Mouse (Mus musculus) myocyte (in vitro differentiated cells): ENCODE data around the gene Terb1. TPM values are rescaled to one million over a fixed set of nuclear protein-coding genes. Genes with fewer than 3 reads are reported as not detected.

Experiments
- H3K27me3 ChIP-seq: one replicate; pipeline ENCODE4 v1.6.1; 2011; ENCODE audit not compliant: control insufficient read depth, insufficient read depth, insufficient read length
- H3K36me3 ChIP-seq: one replicate; pipeline ENCODE4 v1.6.1; 2011; ENCODE audit not compliant: control insufficient read depth, insufficient read depth
- H3K4me2 ChIP-seq: one replicate; pipeline ENCODE4 v1.6.1; 2011; ENCODE audit warnings: low read depth, control low read depth
- H3K4me3 ChIP-seq: one replicate; pipeline ENCODE4 v1.5.1; 2011; ENCODE audit warnings: mild to moderate bottlenecking, control low read depth, moderate library complexity
- H3K79me2 ChIP-seq: one replicate; pipeline ENCODE4 v1.6.1; 2011; ENCODE audit not compliant: control insufficient read depth, insufficient read depth
- H3ac ChIP-seq: one replicate; pipeline ENCODE4 v1.6.1; 2011; ENCODE audit not compliant: control insufficient read depth, insufficient read length
- CEBPB ChIP-seq: IDR thresholded peaks from 2 replicates; pipeline ENCODE4 v1.6.1; 2011; ENCODE audit warnings: mild to moderate bottlenecking, moderate library complexity; ENCODE audit not compliant: poor library complexity, insufficient read depth, severe bottlenecking
- E2F4 ChIP-seq: IDR thresholded peaks from one replicate; pipeline ENCODE4 v1.6.1; 2011; ENCODE audit warnings: mild to moderate bottlenecking, control low read depth, moderate library complexity; ENCODE audit not compliant: insufficient read depth
- MAX ChIP-seq: IDR thresholded peaks from one replicate; pipeline ENCODE4 v1.6.1; 2011; ENCODE audit warnings: low read depth, mild to moderate bottlenecking, control low read depth
- MYOD1 ChIP-seq, 3 experiments: IDR thresholded peaks; one replicate each; pipeline ENCODE4 v1.6.1; 2011; ENCODE audit warnings: control low read depth in 2 of 3, low read depth in 2 of 3, mild to moderate bottlenecking in 2 of 3, moderate library complexity in 1 of 3; ENCODE audit not compliant: insufficient read length in 2 of 3, control insufficient read depth in 1 of 3
- MYOG ChIP-seq, 3 experiments: IDR thresholded peaks; one replicate each; pipeline ENCODE4 v1.6.1; 2011; ENCODE audit warnings: control low read depth in 2 of 3, low read depth in 2 of 3, mild to moderate bottlenecking in 2 of 3; ENCODE audit not compliant: insufficient read length in 2 of 3, control insufficient read depth in 1 of 3, insufficient read depth in 1 of 3
- POLR2A ChIP-seq: IDR thresholded peaks from one replicate; pipeline ENCODE4 v1.6.1; 2011; ENCODE audit warnings: low read depth, mild to moderate bottlenecking, control low read depth, moderate library complexity; ENCODE audit not compliant: insufficient read length
- POLR2AphosphoS2 ChIP-seq: IDR thresholded peaks from one replicate; pipeline ENCODE4 v1.6.1; 2011; ENCODE audit warnings: low read depth, control low read depth; ENCODE audit not compliant: insufficient read length
- REST ChIP-seq: IDR thresholded peaks from one replicate; pipeline ENCODE4 v1.6.1; 2011; ENCODE audit warnings: mild to moderate bottlenecking, control low read depth, moderate library complexity; ENCODE audit not compliant: insufficient read depth, insufficient read length
- SRF ChIP-seq: IDR thresholded peaks from one replicate; pipeline ENCODE4 v1.6.1; 2011; ENCODE audit warnings: low read depth; ENCODE audit not compliant: control insufficient read depth, insufficient read length
- TCF12 ChIP-seq: IDR thresholded peaks from one replicate; pipeline ENCODE4 v1.6.1; 2011; ENCODE audit warnings: mild to moderate bottlenecking, control low read depth; ENCODE audit not compliant: poor library complexity, insufficient read depth, severe bottlenecking
- TCF3 ChIP-seq: IDR thresholded peaks from one replicate; pipeline ENCODE4 v1.6.1; 2011; ENCODE audit warnings: low read depth, control low read depth; ENCODE audit not compliant: insufficient read length
- USF1 ChIP-seq: IDR thresholded peaks from one replicate; pipeline ENCODE4 v1.6.1; 2011; ENCODE audit warnings: low read depth, mild to moderate bottlenecking, control low read depth, moderate library complexity
- polyA plus RNA-seq: library from polyadenylated mRNA; unstranded; fragments of >200 nt; fragmentation: generic; extraction: Trizol; gene quantifications from one replicate; pipeline ENCODE4 v1.2.1, GENCODE M21; 2012; ENCODE audit warnings: missing spikeins

Terb1 gene
- polyA plus RNA-seq, 1 experiment, result not detected

DNA sequence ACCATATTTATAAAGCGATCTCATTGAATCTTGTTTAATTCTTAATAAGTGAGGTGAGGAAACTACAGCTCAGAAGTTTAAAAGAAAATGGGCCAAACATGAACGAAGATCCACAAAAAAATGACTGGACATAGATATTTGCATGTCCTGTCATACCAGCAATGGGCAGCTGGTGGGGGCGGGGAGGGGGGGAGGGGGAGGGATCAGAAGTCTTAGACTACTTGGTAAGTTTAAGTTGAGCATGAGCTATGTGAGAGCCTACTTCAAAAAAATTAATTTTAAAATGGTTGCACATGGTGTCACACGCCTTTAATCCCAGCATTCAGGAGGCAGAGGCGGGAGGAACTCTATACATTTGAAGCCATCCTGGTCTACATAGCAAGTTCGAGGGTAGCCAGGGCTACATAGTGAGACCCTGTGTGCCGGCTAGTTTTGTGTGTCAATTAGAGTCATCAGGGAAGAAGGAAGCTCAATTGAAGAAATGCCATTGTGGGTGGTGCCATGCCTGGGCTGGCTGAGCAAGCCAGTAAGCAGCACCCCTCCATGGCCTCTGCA is 66.5 kb downstream of the Terb1 start:
- Histone ChIP-seq H3K4me3 (peak overlapping the region; percentile 86), H3ac (peak overlapping the region; percentile 92), H3K27me3 (no peaks in the 10 kb centered on the region), H3K36me3 (peaks cover 27% of the 10 kb centered on the region), H3K79me2 (peaks cover 43% of the 10 kb centered on the region), H3K4me2 (peak overlapping the region; percentile 35)
- TF ChIP-seq E2F4, result no peak
- no peak for TF ChIP-seq SRF
- TF ChIP-seq MYOD1 (IDR thresholded peaks at IDR 0.05; ENCODE audit: control insufficient read depth in 1 of 3, insufficient read length in 2 of 3, low read depth in 2 of 3), result no peak
- no peak for TF ChIP-seq USF1
- no peak for TF ChIP-seq TCF12
- TF ChIP-seq MAX, result no peak
- TF ChIP-seq POLR2AphosphoS2, result no peak
- TF ChIP-seq CEBPB, result no peak
- TF ChIP-seq REST, result no peak
- TF ChIP-seq MYOG (IDR thresholded peaks at IDR 0.05; ENCODE audit: control insufficient read depth in 1 of 3, insufficient read depth in 1 of 3, insufficient read length in 2 of 3, low read depth in 2 of 3), result no peak
- TF ChIP-seq POLR2A, result no peak
- no peak for TF ChIP-seq TCF3

DNA sequence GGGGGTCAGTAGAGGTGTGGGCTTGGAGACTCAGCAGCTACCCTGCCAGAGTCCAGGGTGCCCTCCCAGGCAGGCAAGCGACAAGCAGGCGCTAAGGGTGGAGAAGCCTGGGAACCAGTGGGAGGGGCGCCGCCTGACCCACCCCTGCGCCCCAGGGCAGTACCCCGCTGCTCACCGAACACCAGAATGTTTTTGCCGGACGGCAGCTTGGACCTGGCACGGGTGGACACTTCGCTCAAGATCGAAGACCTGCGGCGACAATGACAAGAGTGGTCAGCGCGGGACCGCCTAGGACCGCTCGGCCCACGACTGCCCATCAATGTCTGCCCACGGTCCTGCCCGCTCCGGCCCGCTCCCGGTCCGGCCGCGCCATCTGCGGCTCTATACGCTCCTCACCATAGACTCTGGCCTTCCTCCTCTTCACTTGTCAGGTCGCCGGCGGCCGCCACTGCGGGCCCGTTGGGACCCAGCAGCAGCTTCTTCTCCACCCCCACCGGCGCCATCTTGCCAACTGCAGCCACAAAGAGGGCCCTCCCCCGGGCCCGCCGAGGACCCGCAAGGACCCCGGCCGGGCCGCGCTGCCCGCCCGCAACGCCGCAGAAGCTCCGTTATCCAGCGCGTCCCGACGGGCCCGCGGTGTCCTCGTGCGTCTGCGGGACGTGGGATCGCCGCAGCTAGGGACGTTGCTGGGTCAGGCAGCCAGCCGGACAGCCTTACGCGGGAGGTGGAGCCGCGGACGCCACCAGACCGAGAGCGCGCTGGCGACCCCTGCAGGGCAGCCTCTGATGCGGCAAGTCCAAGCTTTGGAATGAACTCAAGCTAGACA is 67.2 kb downstream of the Terb1 start, which contains the start of gene Dync1li2:
Gene Dync1li2, minus strand, starts transcription at position 749 of the 826 bp plus-strand sequence.
- Histone ChIP-seq H3K27me3 (no peaks in the 10 kb centered on the region), H3K36me3 (peaks cover 34% of the 10 kb centered on the region), H3K4me2 (peak within 1 kb of the TSS; percentile 89), H3K4me3 (peak within 1 kb of the TSS; percentile 86), H3K79me2 (peaks cover 43% of the 10 kb centered on the region), H3ac (peak within 1 kb of the TSS; percentile 92)
- TF ChIP-seq REST (no peak), POLR2AphosphoS2 (peak; percentile 69), TCF3 (peak; percentile 27), POLR2A (peak; percentile 79), E2F4 (no peak), MAX (peak; percentile 96), MYOD1 (IDR thresholded peaks at IDR 0.05; ENCODE audit: control insufficient read depth in 1 of 3, insufficient read length in 2 of 3, low read depth in 2 of 3) (peak in 1 of 3 experiments; percentile 43), MYOG (IDR thresholded peaks at IDR 0.05; ENCODE audit: control insufficient read depth in 1 of 3, insufficient read depth in 1 of 3, insufficient read length in 2 of 3, low read depth in 2 of 3) (peak in 1 of 3 experiments; percentile 63), USF1 (no peak), SRF (no peak)

DNA sequence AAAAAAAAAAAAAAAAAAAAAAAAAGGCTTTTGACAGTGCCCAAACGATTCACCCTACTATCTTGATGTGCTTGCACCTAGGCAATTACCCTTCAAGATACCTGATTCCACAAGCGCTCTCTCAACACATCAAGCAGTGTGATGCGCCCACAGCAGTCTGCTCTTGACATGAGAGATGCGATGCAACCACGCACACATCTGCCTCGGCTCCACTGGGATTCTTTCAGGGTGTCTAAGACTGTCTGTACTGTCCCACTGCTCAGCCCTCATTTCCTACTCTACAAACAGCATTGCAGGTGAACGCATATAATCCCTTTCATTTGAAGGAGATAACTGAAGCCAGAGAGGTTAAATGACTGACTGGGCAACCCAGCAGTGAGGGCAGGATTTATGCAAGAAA is 68.1 kb downstream of the Terb1 start:
- Histone ChIP-seq H3ac (peak overlapping the region; percentile 92), H3K36me3 (peaks cover 43% of the 10 kb centered on the region), H3K27me3 (no peaks in the 10 kb centered on the region), H3K79me2 (peaks cover 43% of the 10 kb centered on the region), H3K4me2 (peak overlapping the region; percentile 89), H3K4me3 (peak overlapping the region; percentile 86)
- no peak for TF ChIP-seq MYOD1 (IDR thresholded peaks at IDR 0.05; ENCODE audit: control insufficient read depth in 1 of 3, insufficient read length in 2 of 3, low read depth in 2 of 3)

DNA sequence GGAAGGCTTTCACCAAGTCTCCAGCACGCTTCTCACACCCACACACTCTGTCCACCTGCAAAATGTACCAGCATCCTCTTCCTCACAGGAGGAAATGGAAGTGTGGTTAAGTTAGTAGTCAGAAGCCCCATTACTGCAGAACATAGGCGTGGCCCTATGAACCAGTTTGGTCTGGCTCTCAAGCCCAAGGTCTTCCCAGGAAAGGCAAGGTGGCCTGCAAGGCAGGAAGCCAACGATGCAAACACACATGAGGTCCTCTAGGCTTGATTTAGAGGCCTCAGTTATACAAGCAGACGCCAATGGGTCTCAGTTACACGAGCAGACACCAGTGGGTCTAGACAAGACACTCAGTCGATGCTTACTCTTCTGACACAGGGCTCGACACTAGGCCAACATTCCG is 70.2 kb downstream of the Terb1 start:
- H3K79me2 ChIP-seq, result peaks cover 57% of the 10 kb centered on the region
- H3ac ChIP-seq, result no peak overlapping the region
- no peak overlapping the region for H3K4me2 ChIP-seq
- peaks cover 60% of the 10 kb centered on the region for H3K36me3 ChIP-seq
- H3K27me3 ChIP-seq, result no peaks in the 10 kb centered on the region
- no peak overlapping the region for H3K4me3 ChIP-seq
- TF ChIP-seq MAX, result no peak
- no peak for TF ChIP-seq REST
- no peak for TF ChIP-seq POLR2AphosphoS2
- no peak for TF ChIP-seq MYOD1 (IDR thresholded peaks at IDR 0.05; ENCODE audit: control insufficient read depth in 1 of 3, insufficient read length in 2 of 3, low read depth in 2 of 3)
- TF ChIP-seq SRF, result no peak
- TF ChIP-seq TCF3, result no peak
- TF ChIP-seq USF1, result no peak

DNA sequence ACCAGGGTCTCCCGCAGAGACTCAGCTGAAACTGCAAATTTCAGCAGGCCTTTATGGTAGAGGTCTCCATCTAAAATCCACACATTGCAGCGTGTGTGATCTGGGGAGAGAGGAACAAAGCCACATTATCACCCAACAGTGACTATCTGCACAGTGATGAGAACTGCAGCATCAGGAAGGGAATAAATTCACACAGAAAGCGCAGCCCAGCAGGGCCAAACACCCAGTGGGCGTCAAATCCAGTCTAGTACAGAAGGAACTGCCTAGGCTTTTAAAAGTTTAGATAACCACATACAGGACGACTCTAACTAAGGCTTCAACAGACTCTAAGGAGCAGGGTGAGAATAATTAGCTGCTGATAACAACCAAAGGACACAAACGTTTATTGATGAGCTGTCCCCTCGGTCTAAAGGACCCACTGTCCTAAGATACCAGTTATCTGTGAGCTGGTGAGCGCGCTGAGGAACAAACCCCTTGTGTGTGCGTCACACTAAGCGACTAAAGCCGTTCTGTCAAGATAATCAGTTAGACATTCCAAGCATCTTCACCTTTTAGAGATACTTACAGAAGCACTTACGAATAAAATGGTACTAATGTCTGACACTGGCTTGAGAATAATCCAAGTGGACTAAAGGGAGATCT is 72.1 kb downstream of the Terb1 start:
- Histone ChIP-seq H3K36me3 (peaks cover 75% of the 10 kb centered on the region), H3K4me2 (no peak overlapping the region), H3K4me3 (no peak overlapping the region), H3K27me3 (no peaks in the 10 kb centered on the region), H3K79me2 (peaks cover 75% of the 10 kb centered on the region), H3ac (no peak overlapping the region)
- TF ChIP-seq MAX, result no peak
- no peak for TF ChIP-seq E2F4
- TF ChIP-seq USF1, result no peak
- TF ChIP-seq MYOD1 (IDR thresholded peaks at IDR 0.05; ENCODE audit: control insufficient read depth in 1 of 3, insufficient read length in 2 of 3, low read depth in 2 of 3), result no peak
- TF ChIP-seq REST, result no peak
- no peak for TF ChIP-seq POLR2A
- no peak for TF ChIP-seq TCF12
- TF ChIP-seq CEBPB, result no peak
- TF ChIP-seq SRF, result no peak
- TF ChIP-seq POLR2AphosphoS2, result no peak
- TF ChIP-seq TCF3, result no peak
- no peak for TF ChIP-seq MYOG (IDR thresholded peaks at IDR 0.05; ENCODE audit: control insufficient read depth in 1 of 3, insufficient read depth in 1 of 3, insufficient read length in 2 of 3, low read depth in 2 of 3)
